Mouse (Mus musculus): ENCODE results near the gene Cyth2. TPM values are rescaled to one million over a fixed set of nuclear protein-coding genes. Genes with fewer than 3 reads are reported as not detected.

Gene Cyth2
- total RNA-seq, 2 experiments from 2014 or later = 32.7 to 35.3 TPM

Other genes with a start within 250 kb of the Cyth2 start
- 69.1 and 81.6 TPM in 2 replicates for gene Bcat2, start 244.4 kb downstream of the Cyth2 start, total RNA-seq (2014; fragmentation: Nextera tagmentation)
- gene Bcat2, start 244.4 kb downstream of the Cyth2 start, total RNA-seq (2017) = 38.9 and 42.7 TPM in 2 replicates
- gene Fgf21, start 199.1 kb downstream of the Cyth2 start, total RNA-seq (2014; fragmentation: Nextera tagmentation) = not detected in 2 replicates
- gene Fgf21, start 199.1 kb downstream of the Cyth2 start, total RNA-seq (2017) = not detected in 2 replicates
- not detected in 2 replicates for gene Fut1, start 197.3 kb downstream of the Cyth2 start, total RNA-seq (2014; fragmentation: Nextera tagmentation)
- not detected in 2 replicates for gene Fut1, start 197.3 kb downstream of the Cyth2 start, total RNA-seq (2017)
- gene Izumo1, start 192.8 kb downstream of the Cyth2 start, total RNA-seq (2014; fragmentation: Nextera tagmentation) = not detected in 2 replicates
- gene Izumo1, start 192.8 kb downstream of the Cyth2 start, total RNA-seq (2017) = 0.34 TPM in 1 of 2 replicates, not detected in the other
- 0.15 TPM in 1 of 2 replicates, not detected in the other for gene Rasip1, start 187.1 kb downstream of the Cyth2 start, total RNA-seq (2014; fragmentation: Nextera tagmentation)
- 0.93 TPM in 1 of 2 replicates, not detected in the other for gene Rasip1, start 187.1 kb downstream of the Cyth2 start, total RNA-seq (2017)
- gene Mamstr, start 174.6 kb downstream of the Cyth2 start, total RNA-seq (2014; fragmentation: Nextera tagmentation) = not detected in 2 replicates
- gene Mamstr, start 174.6 kb downstream of the Cyth2 start, total RNA-seq (2017) = 0.36 TPM in 1 of 2 replicates, not detected in the other
- 0.24 TPM in 1 of 2 replicates, not detected in the other for gene Fut2, start 148.2 kb downstream of the Cyth2 start, total RNA-seq (2014; fragmentation: Nextera tagmentation)
- gene Fut2, start 148.2 kb downstream of the Cyth2 start, total RNA-seq (2017) = not detected in 2 replicates
- not detected in 2 replicates for gene Ntn5, start 130.6 kb downstream of the Cyth2 start, total RNA-seq (2014; fragmentation: Nextera tagmentation)
- not detected in 2 replicates for gene Ntn5, start 130.6 kb downstream of the Cyth2 start, total RNA-seq (2017)
- not detected in 2 replicates for gene Sec1, start 120.2 kb downstream of the Cyth2 start, total RNA-seq (2014; fragmentation: Nextera tagmentation)
- gene Sec1, start 120.2 kb downstream of the Cyth2 start, total RNA-seq (2017) = not detected in 2 replicates
- gene Car11, start 114.7 kb downstream of the Cyth2 start, total RNA-seq (2014; fragmentation: Nextera tagmentation) = not detected in 2 replicates
- 0.09 TPM in 1 of 2 replicates, not detected in the other for gene Car11, start 114.7 kb downstream of the Cyth2 start, total RNA-seq (2017)
- 1.7 and 3.1 TPM in 2 replicates for gene Dbp, start 109.5 kb downstream of the Cyth2 start, total RNA-seq (2014; fragmentation: Nextera tagmentation)
- gene Dbp, start 109.5 kb downstream of the Cyth2 start, total RNA-seq (2017) = 4.0 and 6.3 TPM in 2 replicates
- gene Rpl18, start 99.1 kb downstream of the Cyth2 start, total RNA-seq (2014; fragmentation: Nextera tagmentation) = 2,165 and 2,847 TPM in 2 replicates
- 1,831 and 2,021 TPM in 2 replicates for gene Rpl18, start 99.1 kb downstream of the Cyth2 start, total RNA-seq (2017)
- 14.9 and 26.4 TPM in 2 replicates for gene Sphk2, start 96.6 kb downstream of the Cyth2 start, total RNA-seq (2014; fragmentation: Nextera tagmentation)
- 10.0 and 10.6 TPM in 2 replicates for gene Sphk2, start 96.6 kb downstream of the Cyth2 start, total RNA-seq (2017)
- 0.34 and 0.90 TPM in 2 replicates for gene Fam83e, start 93.4 kb downstream of the Cyth2 start, total RNA-seq (2014; fragmentation: Nextera tagmentation)
- 0.39 and 0.77 TPM in 2 replicates for gene Fam83e, start 93.4 kb downstream of the Cyth2 start, total RNA-seq (2017)
- gene Spaca4, start 88.8 kb downstream of the Cyth2 start, total RNA-seq (2014; fragmentation: Nextera tagmentation) = not detected in 2 replicates
- gene Spaca4, start 88.8 kb downstream of the Cyth2 start, total RNA-seq (2017) = not detected in 2 replicates
- not detected in 2 replicates for gene Lmtk3, start 30.8 kb downstream of the Cyth2 start, total RNA-seq (2014; fragmentation: Nextera tagmentation)
- gene Lmtk3, start 30.8 kb downstream of the Cyth2 start, total RNA-seq (2017) = not detected in 2 replicates
- gene Sult2b1, start 29.9 kb downstream of the Cyth2 start, total RNA-seq (2014; fragmentation: Nextera tagmentation) = 1.3 and 3.3 TPM in 2 replicates
- gene Sult2b1, start 29.9 kb downstream of the Cyth2 start, total RNA-seq (2017) = 0.39 TPM in 1 of 2 replicates, not detected in the other
- gene Kcnj14, start 10.2 kb upstream of the Cyth2 start, total RNA-seq (2014; fragmentation: Nextera tagmentation) = 0.47 and 0.71 TPM in 2 replicates
- not detected in 2 replicates for gene Kcnj14, start 10.2 kb upstream of the Cyth2 start, total RNA-seq (2017)
- gene Grwd1, start 16.4 kb upstream of the Cyth2 start, total RNA-seq (2014; fragmentation: Nextera tagmentation) = 30.9 and 33.6 TPM in 2 replicates
- 21.9 and 27.3 TPM in 2 replicates for gene Grwd1, start 16.4 kb upstream of the Cyth2 start, total RNA-seq (2017)
- gene Kdelr1, start 58.2 kb upstream of the Cyth2 start, total RNA-seq (2014; fragmentation: Nextera tagmentation) = 123 and 143 TPM in 2 replicates
- 65.2 and 72.5 TPM in 2 replicates for gene Kdelr1, start 58.2 kb upstream of the Cyth2 start, total RNA-seq (2017)
- gene Grin2d, start 63.8 kb upstream of the Cyth2 start, total RNA-seq (2014; fragmentation: Nextera tagmentation) = 0.15 TPM in 1 of 2 replicates, not detected in the other
- 0.09 TPM in 1 of 2 replicates, not detected in the other for gene Grin2d, start 63.8 kb upstream of the Cyth2 start, total RNA-seq (2017)
- 3.7 and 4.0 TPM in 2 replicates for gene Syngr4, start 82.1 kb upstream of the Cyth2 start, total RNA-seq (2014; fragmentation: Nextera tagmentation)
- gene Syngr4, start 82.1 kb upstream of the Cyth2 start, total RNA-seq (2017) = 0.41 TPM in 1 of 2 replicates, not detected in the other
- 14.5 and 21.2 TPM in 2 replicates for gene Tmem143, start 82.4 kb upstream of the Cyth2 start, total RNA-seq (2014; fragmentation: Nextera tagmentation)
- 9.5 and 12.5 TPM in 2 replicates for gene Tmem143, start 82.4 kb upstream of the Cyth2 start, total RNA-seq (2017)
- gene Emp3, start 106.8 kb upstream of the Cyth2 start, total RNA-seq (2014; fragmentation: Nextera tagmentation) = 244 and 297 TPM in 2 replicates
- 174 and 251 TPM in 2 replicates for gene Emp3, start 106.8 kb upstream of the Cyth2 start, total RNA-seq (2017)
- 3.1 TPM in 1 of 2 replicates, not detected in the other for gene Ccdc114, start 109.5 kb upstream of the Cyth2 start, total RNA-seq (2014; fragmentation: Nextera tagmentation)
- 1.8 and 3.0 TPM in 2 replicates for gene Ccdc114, start 109.5 kb upstream of the Cyth2 start, total RNA-seq (2017)
- not detected in 2 replicates for gene Abcc6, start 215.7 kb upstream of the Cyth2 start, total RNA-seq (2014; fragmentation: Nextera tagmentation)
- gene Abcc6, start 215.7 kb upstream of the Cyth2 start, total RNA-seq (2017) = not detected in 2 replicates
- 40.8 and 56.0 TPM in 2 replicates for gene Nomo1, start 219.1 kb upstream of the Cyth2 start, total RNA-seq (2014; fragmentation: Nextera tagmentation)
- 59.7 and 71.5 TPM in 2 replicates for gene Nomo1, start 219.1 kb upstream of the Cyth2 start, total RNA-seq (2017)

Data from granulocyte monocyte progenitor cell, adult 5-6 weeks (primary cell).